Mouse (Mus musculus) heart, postnatal 0 days (tissue): ENCODE results near the gene Spsb2.

Source experiments
- CTCF ChIP-seq: IDR thresholded peaks from 2 replicates; pipeline ENCODE4 v1.5.1; 2016; ENCODE audit warnings: antibody characterized with exemption, control low read depth, low read depth
- EP300 ChIP-seq: IDR thresholded peaks from 2 replicates; pipeline ENCODE4 v1.6.1; 2016; ENCODE audit warnings: antibody characterized with exemption, low read depth

DNA sequence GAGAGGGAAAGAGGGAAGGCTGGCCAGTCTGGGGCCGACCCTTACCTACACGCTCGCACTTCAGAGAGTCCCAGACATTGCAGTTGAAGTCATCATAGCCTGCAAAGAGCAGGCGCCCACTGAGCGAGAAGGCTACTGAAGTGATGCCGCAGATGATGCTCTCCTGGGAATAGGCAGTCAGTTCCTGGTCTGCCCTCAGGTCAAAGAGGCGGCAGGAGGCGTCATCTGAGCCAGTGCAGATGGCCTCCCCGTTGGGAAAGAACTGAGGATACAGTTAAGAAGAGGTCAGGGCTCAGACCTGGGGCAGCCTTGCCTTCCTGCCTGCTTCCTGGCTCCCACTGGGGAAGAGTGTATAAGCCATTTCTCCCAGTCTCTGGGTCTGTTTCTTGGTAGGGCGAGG, 27.1 kb downstream of the Spsb2 start:
- TF ChIP-seq CTCF (no peak), EP300 (no peak)
